Mouse (Mus musculus): ENCODE measurements around the gene Desi1.

DNA sequence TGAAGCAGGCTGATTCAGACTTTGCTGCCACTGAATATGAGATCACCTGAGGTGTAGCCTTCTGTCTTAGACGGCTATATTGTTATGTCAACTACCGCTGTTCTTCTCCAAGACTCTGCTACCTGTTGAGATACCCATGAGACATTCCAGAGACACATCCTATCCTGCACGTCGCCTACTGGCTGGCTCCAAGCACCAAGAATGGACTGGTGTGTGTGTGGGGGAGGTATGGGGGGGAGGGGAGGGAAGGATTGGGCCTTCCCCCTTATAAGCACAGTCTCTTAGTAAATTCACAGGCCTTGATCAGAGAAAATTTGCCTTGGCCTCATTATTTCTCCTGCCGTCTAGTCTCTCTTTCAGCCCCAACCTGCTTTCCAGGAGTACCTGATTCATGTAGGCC is 65.8 kb downstream of the Desi1 start:
- TF ChIP-seq CTCF (IDR thresholded peaks at IDR 0.05; ENCODE audit: borderline replicate concordance, control insufficient read depth, extremely low read depth, insufficient read depth, low read length, poor library complexity), result no peak
- no peak for TF ChIP-seq POLR2A (IDR thresholded peaks at IDR 0.05; ENCODE audit: control insufficient read depth, extremely low read depth, insufficient read depth, low read length, poor library complexity)

Measured in thymus, adult 2 months (tissue).